Mouse (Mus musculus) CH12.LX (cell line): ENCODE results near the gene Tpi1. TPM values are rescaled to one million over a fixed set of nuclear protein-coding genes. Genes with fewer than 3 reads are reported as not detected.

ENCODE experiments used
- DNase-seq: peaks from one replicate; pipeline ENCODE4 v3.0.0-alpha.2; 2013; ENCODE audit errors: extremely low read depth
- H3K27ac ChIP-seq: 2 replicates; pipeline ENCODE4 v1.5.1; 2012; ENCODE audit warnings: low read depth, mild to moderate bottlenecking, control low read depth, moderate library complexity; ENCODE audit not compliant: insufficient read depth
- H3K27me3 ChIP-seq: replicated peaks from 2 replicates; pipeline ENCODE3; 2012; ENCODE audit warnings: inconsistent platforms
- H3K36me3 ChIP-seq, 2 experiments: replicated peaks in 1 of 2; 2 replicates each; pipeline versions ENCODE3 to v1.6.1; 2012; ENCODE audit warnings: inconsistent platforms in 1 of 2, low read length in 1 of 2, mild to moderate bottlenecking in 1 of 2, mixed read lengths in 1 of 2, moderate library complexity in 1 of 2; ENCODE audit not compliant: control insufficient read depth in 1 of 2, insufficient read depth in 1 of 2
- H3K4me1 ChIP-seq, 2 experiments: 2 replicates each; pipeline ENCODE4 v1.6.1; 2012; ENCODE audit warnings: inconsistent platforms in 1 of 2, moderate library complexity in 1 of 2; ENCODE audit not compliant: insufficient read depth in 2 of 2, control insufficient read depth in 1 of 2
- H3K4me2 ChIP-seq: 2 replicates; pipeline ENCODE4 v1.6.1; 2012; ENCODE audit warnings: low read depth, mild to moderate bottlenecking, control low read depth; ENCODE audit not compliant: poor library complexity, insufficient read depth, severe bottlenecking
- H3K4me3 ChIP-seq, 3 experiments: fragments of 150-350 bp in 1 of 3; sonication (generic) in 1 of 3; replicated peaks in 1 of 3; 2 replicates each; pipeline versions ENCODE3 to v1.5.1; 2011 to 2012; ENCODE audit warnings: low read depth in 2 of 3, low read length in 2 of 3, mild to moderate bottlenecking in 2 of 3, moderate library complexity in 2 of 3, control low read depth in 1 of 3, improper control_type of control experiment in 1 of 3, inconsistent platforms in 1 of 3, mixed read lengths in 1 of 3; ENCODE audit not compliant: poor library complexity in 1 of 3
- H3K79me2 ChIP-seq: replicated peaks from 2 replicates; pipeline ENCODE4 v1.6.1; 2012; ENCODE audit warnings: mild to moderate bottlenecking, moderate library complexity; ENCODE audit not compliant: control insufficient read depth, poor library complexity, insufficient read depth, severe bottlenecking; ENCODE audit errors: extremely low read depth
- H3K9ac ChIP-seq: 2 replicates; pipeline ENCODE4 v1.6.1; 2012; ENCODE audit warnings: low read depth, mild to moderate bottlenecking, control low read depth, moderate library complexity; ENCODE audit not compliant: insufficient read depth
- H3K9me3 ChIP-seq: replicated peaks from 2 replicates; pipeline ENCODE3; 2012; ENCODE audit warnings: low read length, inconsistent platforms, mixed read lengths
- BHLHE40 ChIP-seq: IDR thresholded peaks from 2 replicates; pipeline ENCODE4 v1.6.1; 2011; ENCODE audit warnings: mild to moderate bottlenecking, low read depth, low read length, improper control_type of control experiment
- CHD2 ChIP-seq: IDR thresholded peaks from 2 replicates; pipeline ENCODE4 v1.6.1; 2011; ENCODE audit warnings: low read length, improper control_type of control experiment
- CTCF ChIP-seq, 2 experiments: IDR thresholded peaks in 1 of 2; conservative IDR thresholded peaks in 1 of 2; 2 replicates each; pipeline ENCODE4 v1.5.1; 2011 to 2012; ENCODE audit warnings: low read depth in 2 of 2, low read length in 2 of 2, improper control_type of control experiment in 1 of 2, inconsistent platforms in 1 of 2, mild to moderate bottlenecking in 1 of 2, moderate library complexity in 1 of 2
- GABPA ChIP-seq: IDR thresholded peaks from 2 replicates; pipeline ENCODE4 v1.6.1; 2012; ENCODE audit warnings: low read depth, low read length, improper control_type of control experiment, inconsistent platforms; ENCODE audit not compliant: insufficient replicate concordance
- JUND ChIP-seq: conservative IDR thresholded peaks from 2 replicates; pipeline ENCODE4 v1.6.1; 2011; ENCODE audit warnings: low read depth, low read length, improper control_type of control experiment
- MAX ChIP-seq: IDR thresholded peaks from 2 replicates; pipeline ENCODE4 v1.6.1; 2011; ENCODE audit warnings: low read length, improper control_type of control experiment
- MXI1 ChIP-seq: IDR thresholded peaks from 2 replicates; pipeline ENCODE4 v1.6.1; 2011; ENCODE audit warnings: mild to moderate bottlenecking, low read depth, low read length, improper control_type of control experiment
- MYC ChIP-seq: IDR thresholded peaks from 2 replicates; pipeline ENCODE4 v1.6.1; 2011; ENCODE audit warnings: low read depth, mild to moderate bottlenecking, improper control_type of control experiment, low read length
- POLR2A ChIP-seq: IDR thresholded peaks from 2 replicates; pipeline ENCODE4 v1.6.1; 2011; ENCODE audit warnings: low read depth, mild to moderate bottlenecking, improper control_type of control experiment, low read length
- SIN3A ChIP-seq: IDR thresholded peaks from 2 replicates; pipeline ENCODE4 v1.6.1; 2012; ENCODE audit warnings: low read length, improper control_type of control experiment, inconsistent platforms
- SMC3 ChIP-seq: IDR thresholded peaks from 2 replicates; pipeline ENCODE4 v1.6.1; 2011; ENCODE audit warnings: low read depth, low read length, improper control_type of control experiment
- TBP ChIP-seq: conservative IDR thresholded peaks from 2 replicates; pipeline ENCODE4 v1.6.1; 2011; ENCODE audit warnings: low read depth, low read length, improper control_type of control experiment
- UBTF ChIP-seq: IDR thresholded peaks from 2 replicates; pipeline ENCODE4 v1.6.1; 2012; ENCODE audit warnings: low read depth, mild to moderate bottlenecking, inconsistent platforms, low read length, improper control_type of control experiment, moderate library complexity
- USF2 ChIP-seq: conservative IDR thresholded peaks from 2 replicates; pipeline ENCODE4 v1.6.1; 2011; ENCODE audit warnings: low read depth, low read length, improper control_type of control experiment
- ZKSCAN1 ChIP-seq: IDR thresholded peaks from 2 replicates; pipeline ENCODE4 v1.6.1; 2012; ENCODE audit warnings: low read depth, inconsistent platforms, low read length, improper control_type of control experiment, borderline replicate concordance
- ZNF384 ChIP-seq: IDR thresholded peaks from 2 replicates; pipeline ENCODE4 v1.6.1; 2012; ENCODE audit warnings: low read depth, low read length, improper control_type of control experiment, inconsistent platforms
- dilution Hi-C: fragments of 300-500 bp; cut with MboI; formaldehyde crosslinking; loops from 2 replicates; pipeline ENCODE4 v1.14.3; 2020; ENCODE audit warnings: low sequenced_read_pairs; ENCODE audit not compliant: extremely low pct_unique_long_range_greater_than_20kb, extremely low pct_ligation_motif_present
- in situ Hi-C: fragments of 300-500 bp; cut with MboI; formaldehyde crosslinking; loops from 3 replicates; pipeline ENCODE4 v1.14.3; 2019; ENCODE audit warnings: low sequenced_read_pairs, low pct_ligation_motif_present, low pct_unique_long_range_greater_than_20kb, mixed read lengths
- polyA plus RNA-seq: library from polyadenylated mRNA; unstranded; fragments of >175 nt; gene quantifications from 2 replicates; pipeline ENCODE4 v1.2.1, GENCODE M21; 2012; ENCODE audit warnings: low read depth; ENCODE audit not compliant: insufficient read length
- total RNA-seq, 2 experiments: library from RNA; depleted of rRNA; stranded (reverse); fragments of 300-350 nt in 1 of 2; fragments of >200 nt in 1 of 2; gene quantifications; 2 replicates each; pipeline ENCODE4 v1.2.3; 2012 to 2014

Gene Tpi1
- total and polyA plus RNA-seq, 3 experiments: 758 to 1,645 (median 1,303) TPM

- Histone ChIP-seq H3K27me3 (no peaks in the 10 kb centered on the region), H3K27ac (no peak overlapping the region; the same call in 1 of the 2 replicates), H3K4me1 (peaks cover 5 to 38% of the 10 kb centered on the region in 2 experiments), H3K36me3 (peaks cover 53 to 81% of the 10 kb centered on the region in 2 experiments), H3K4me3 (peak overlapping the region; percentile 73 to 97 (median 82)), H3K79me2 (peaks cover 23% of the 10 kb centered on the region), H3K9me3 (no peaks in the 10 kb centered on the region), H3K4me2 (peak overlapping the region; percentile 68), H3K9ac (peak overlapping the region; percentile 95)
- dilution Hi-C loops (no loop called here), in situ Hi-C loops (no loop called here)
- DNase-seq: no peak
- TF ChIP-seq JUND: no peak
- TF ChIP-seq CHD2: no peak
- no peak for TF ChIP-seq UBTF
- no peak for TF ChIP-seq POLR2A
- no peak for TF ChIP-seq ZKSCAN1
- no peak for TF ChIP-seq TBP
Measured at GRCm38 (mm10) chr6:124812848-124813247, 1.2 kb downstream of the Tpi1 start.

- peaks cover 43 to 78% of the 10 kb centered on the region in 2 experiments for H3K36me3 ChIP-seq
- H3K4me2 ChIP-seq: peak overlapping the region; percentile 68
- H3K27ac ChIP-seq: no peak overlapping the region
- dilution Hi-C loops (no loop called here), in situ Hi-C loops (no loop called here)
- H3K9me3 ChIP-seq: no peaks in the 10 kb centered on the region
- H3K79me2 ChIP-seq: peaks cover 23% of the 10 kb centered on the region
- H3K4me3 ChIP-seq: peak overlapping the region; percentile 73 to 97 (median 82)
- no peak for DNase-seq
- peaks cover 5 to 38% of the 10 kb centered on the region in 2 experiments for H3K4me1 ChIP-seq
- peak overlapping the region; percentile 95 for H3K9ac ChIP-seq
- no peaks in the 10 kb centered on the region for H3K27me3 ChIP-seq
- TF ChIP-seq SIN3A (no peak), MAX (no peak), SMC3 (no peak), MYC (no peak), BHLHE40 (no peak), ZNF384 (no peak), UBTF (no peak), GABPA (no peak), MXI1 (no peak), CTCF (conservative IDR thresholded peaks at IDR 0.05 in 1 of 2, IDR thresholded peaks at IDR 0.05 in 1 of 2; ENCODE audit: low read depth in 2 of 2, low read length in 2 of 2) (no peak), USF2 (no peak)
Measured at GRCm38 (mm10) chr6:124811701-124812560, 2.2 kb downstream of the Tpi1 start.
